Mouse (Mus musculus) regulatory T cell (primary cell): Measurements from ENCODE around the gene Dcaf12.

Source experiments
- in situ Hi-C: fragments of 300-600 bp; cut with MboI, MseI; formaldehyde crosslinking; loops from one replicate; pipeline ENCODE4 v1.15.1; 2025; ENCODE audit warnings: high pct_unique_total_duplicates

The Dcaf12 gene

DNA sequence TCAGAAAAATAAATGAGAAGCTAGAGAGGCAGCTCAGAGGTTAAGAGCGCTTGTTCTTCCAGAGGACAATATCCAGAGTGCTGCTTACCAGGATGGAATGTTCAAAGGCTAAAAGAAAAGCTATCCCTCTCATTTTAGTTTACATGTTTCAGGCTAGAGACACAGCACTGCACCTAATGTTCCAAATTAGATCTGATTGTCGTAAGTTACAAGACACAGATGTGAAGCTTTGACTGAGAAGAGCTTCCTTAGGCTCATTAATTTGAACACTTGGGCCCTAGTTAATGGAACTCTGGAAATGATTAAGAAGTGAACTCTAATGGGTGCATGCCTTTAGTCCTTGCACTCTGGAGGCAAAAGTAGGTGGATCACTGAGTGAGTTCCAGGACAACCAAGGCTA lies 60.9 kb downstream of the Dcaf12 start:
- in situ Hi-C loops, result no loop called here

DNA sequence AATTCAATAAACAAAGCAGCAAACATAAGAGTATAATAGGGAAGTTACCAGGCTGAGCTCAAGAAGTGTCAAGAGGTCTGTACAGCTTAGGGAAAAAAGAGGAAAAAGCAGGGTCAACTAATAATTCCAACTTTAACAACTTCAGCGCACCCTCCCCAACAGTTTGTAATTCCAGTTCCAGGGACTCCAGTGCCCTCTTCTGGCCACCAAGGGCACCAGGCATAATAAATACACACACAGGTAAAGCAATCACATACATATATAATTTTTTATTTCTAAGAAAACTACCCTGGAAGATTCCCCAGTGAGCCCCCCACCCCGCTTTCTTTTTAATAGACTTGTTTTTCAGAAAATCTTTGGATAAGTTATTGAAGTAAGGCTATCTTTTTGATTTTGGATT lies 69.3 kb downstream of the Dcaf12 start:
- in situ Hi-C loops, result no loop called here
